14 mouse cellular contexts compared by ENCODE assay signal in the genomic region with DNA sequence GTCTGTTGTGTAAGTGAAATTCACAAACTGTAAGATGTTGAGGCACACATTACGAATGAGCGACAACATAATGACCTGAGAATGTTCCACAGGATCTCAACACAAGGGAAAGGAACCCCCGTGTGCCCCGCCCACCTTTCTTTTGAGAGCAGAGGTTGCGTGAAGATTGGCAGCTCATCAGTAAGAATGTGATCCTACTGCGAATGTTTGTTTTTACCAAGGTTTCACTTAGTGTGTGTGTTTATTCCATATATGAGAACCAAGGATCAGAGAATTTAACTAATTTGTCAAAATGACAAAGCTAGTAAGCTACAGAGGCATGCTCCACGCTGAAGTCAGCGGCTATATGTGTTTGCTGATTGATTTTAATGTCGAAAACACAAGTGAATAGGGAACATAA.
"Had no signal": no experiment of that assay in that cellular context is flagged by ENCODE, and none has a peak within 500 bp of the region (broad histone marks: within the 10 kb centered on the region; RNA-seq: fewer than 3 reads in every experiment).

No protein-coding gene starts in this region.

- H3K9me3 ChIP-seq: limb, embryonic 12.5 days; liver, embryonic 15.5 days; midbrain, embryonic 15.5 days; neural tube, embryonic 12.5 days had no signal

- H3K36me3 ChIP-seq: limb, embryonic 12.5 days; liver, embryonic 15.5 days; midbrain, embryonic 15.5 days; neural tube, embryonic 12.5 days had no signal

- ATAC-seq: intestine, embryonic 16.5 days; midbrain, embryonic 15.5 days had no signal

- H3K4me2 ChIP-seq: limb, embryonic 12.5 days; liver, embryonic 11.5 days; liver, embryonic 15.5 days; midbrain, embryonic 11.5 days; midbrain, embryonic 15.5 days; neural tube, embryonic 12.5 days had no signal

- H3K4me1 ChIP-seq: neural tube, embryonic 12.5 days had no signal

- H3K9ac ChIP-seq: limb, embryonic 12.5 days; liver, embryonic 15.5 days; midbrain, embryonic 15.5 days; neural tube, embryonic 12.5 days had no signal

- DNase-seq: kidney, adult 8-10 months; kidney, postnatal 25 days; thymus, postnatal 4 days had no signal

- H3K27me3 ChIP-seq: limb, embryonic 12.5 days; liver, embryonic 15.5 days; megakaryocyte, embryonic 14.5 days; midbrain, embryonic 15.5 days; neural tube, embryonic 12.5 days had no signal

- H3K4me3 ChIP-seq: left cerebral cortex, adult 2 months; limb, embryonic 12.5 days; liver, embryonic 15.5 days; megakaryocyte, embryonic 14.5 days; midbrain, embryonic 15.5 days; neural tube, embryonic 12.5 days had no signal

- H3K27ac ChIP-seq: left cerebral cortex, adult 2 months; limb, embryonic 12.5 days; liver, embryonic 15.5 days; macrophage; midbrain, embryonic 15.5 days; neural tube, embryonic 12.5 days; stomach, postnatal 0 days had no signal
